Mouse (Mus musculus) brain, adult 2 months (tissue): ENCODE data around the gene Adcy5.

ENCODE experiments used
- DNase-seq: peaks from one replicate; pipeline ENCODE4 v3.0.0; 2011; ENCODE audit warnings: low read depth, low spot score

The Adcy5 gene

GRCm38 (mm10) chr16:35315496-35315895, 160.8 kb downstream of the Adcy5 start:
- no peak for DNase-seq

GRCm38 (mm10) chr16:35316856-35317264, 162.2 kb downstream of the Adcy5 start:
- DNase-seq: no peak

- no peak for DNase-seq
These were observed 162.8 kb downstream of the Adcy5 start for GRCm38 (mm10) chr16:35317460-35317859.

- DNase-seq: no peak
These were observed 163.7 kb downstream of the Adcy5 start for GRCm38 (mm10) chr16:35318397-35318796.

- DNase-seq: peak; percentile 71
These were observed 164.7 kb downstream of the Adcy5 start for GRCm38 (mm10) chr16:35319335-35319734.

GRCm38 (mm10) chr16:35319773-35320172, 165.1 kb downstream of the Adcy5 start:
- no peak for DNase-seq

GRCm38 (mm10) chr16:35330451-35330850, 175.8 kb downstream of the Adcy5 start:
- DNase-seq: no peak
